Mouse (Mus musculus) ovary, adult 18-20 months (tissue): ENCODE data around the gene Lrguk.
A peak's percentile ranks its signal among the peaks of the same experiment; 100 is the strongest.

Experiments used
- DNase-seq: peaks from one replicate; pipeline ENCODE4 v3.0.0; 2022; ENCODE audit warnings: low spot score, mixed read lengths

Gene Lrguk

GRCm38 (mm10) chr6:34066790-34067189 is 37.5 kb downstream of the Lrguk start:
- no peak for DNase-seq

- DNase-seq, result no peak
Observed at GRCm38 (mm10) chr6:34067271-34067670, 38.0 kb downstream of the Lrguk start.

GRCm38 (mm10) chr6:34071936-34072335 is 42.7 kb downstream of the Lrguk start:
- no peak for DNase-seq

DNA sequence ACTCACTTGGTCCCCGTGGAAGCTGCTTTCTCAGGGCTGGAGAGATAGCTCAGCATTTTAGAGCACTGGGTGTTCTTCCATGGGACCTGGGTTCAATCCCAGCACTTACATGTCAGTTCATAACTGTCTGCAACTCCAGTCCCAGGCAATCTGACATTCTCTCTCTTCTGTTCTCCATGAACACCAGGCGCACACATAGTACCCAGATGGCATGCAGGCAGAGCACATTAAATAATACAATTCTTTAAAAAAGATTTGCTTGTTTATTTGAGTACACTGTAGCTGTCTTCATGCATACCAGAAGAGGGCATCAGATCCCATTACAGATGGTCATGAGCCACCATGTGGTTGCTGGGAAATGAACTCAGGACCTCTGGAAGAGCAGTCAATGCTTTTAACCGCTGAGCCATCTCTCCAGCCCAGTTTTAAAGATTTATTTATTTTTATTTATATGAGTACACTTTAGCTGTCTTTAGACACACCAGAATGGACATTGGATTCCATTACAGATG is 44.7 kb downstream of the Lrguk start:
- no peak for DNase-seq

GRCm38 (mm10) chr6:34075520-34075919 is 46.3 kb downstream of the Lrguk start:
- no peak for DNase-seq

- DNase-seq, result no peak
Observed at GRCm38 (mm10) chr6:34083471-34083870, 54.2 kb downstream of the Lrguk start.

DNA sequence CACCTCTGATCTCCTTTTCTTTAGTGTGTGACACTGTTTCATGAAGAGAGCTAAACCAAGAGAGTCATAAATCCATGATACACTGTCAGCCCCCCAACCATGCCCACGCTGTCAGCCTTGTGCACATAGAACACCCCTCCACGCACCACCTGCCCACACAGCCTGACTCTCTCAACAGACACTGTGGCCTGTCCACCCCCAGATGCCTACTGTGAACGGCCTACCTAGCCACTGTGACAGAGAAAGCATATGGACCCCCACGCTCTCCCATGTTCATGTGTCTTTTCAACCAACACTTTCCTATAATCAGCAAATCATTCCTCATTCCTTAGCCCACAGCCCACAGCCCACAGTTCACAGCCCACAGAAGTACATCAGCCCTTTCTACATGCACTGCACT is 58.5 kb downstream of the Lrguk start:
- no peak for DNase-seq

GRCm38 (mm10) chr6:34088986-34089385 is 59.7 kb downstream of the Lrguk start:
- no peak for DNase-seq

- DNase-seq, result no peak
Observed at GRCm38 (mm10) chr6:34091537-34091936, 62.3 kb downstream of the Lrguk start.

GRCm38 (mm10) chr6:34096274-34096673 is 67.0 kb downstream of the Lrguk start:
- DNase-seq, result no peak

- no peak for DNase-seq
Observed at GRCm38 (mm10) chr6:34096905-34097304, 67.7 kb downstream of the Lrguk start.

GRCm38 (mm10) chr6:34099725-34100124 is 70.5 kb downstream of the Lrguk start:
- DNase-seq, result no peak

- DNase-seq, result peak; percentile 26
Observed at GRCm38 (mm10) chr6:34101531-34102396, 72.5 kb downstream of the Lrguk start.

GRCm38 (mm10) chr6:34103251-34103920 is 74.1 kb downstream of the Lrguk start:
- no peak for DNase-seq

GRCm38 (mm10) chr6:34110571-34110970 is 81.3 kb downstream of the Lrguk start:
- no peak for DNase-seq

DNA sequence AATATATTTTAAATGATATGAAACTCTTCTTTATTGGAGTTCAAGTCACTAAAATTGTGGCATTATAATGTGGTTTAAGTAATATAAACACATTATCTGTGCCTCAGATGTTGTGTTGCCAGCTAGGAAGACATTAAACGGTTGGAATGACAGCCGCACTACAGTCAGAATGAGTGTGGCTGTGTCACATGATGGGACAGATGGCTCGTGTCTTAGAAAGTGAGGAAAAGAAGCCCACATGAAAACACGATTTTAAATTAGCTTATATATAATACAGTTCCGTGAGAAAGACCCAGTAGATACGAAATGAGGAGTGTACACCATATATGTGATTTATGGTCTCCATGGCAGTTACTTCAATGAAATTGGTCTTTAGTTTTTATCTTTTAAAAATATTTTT is 82.2 kb downstream of the Lrguk start:
- no peak for DNase-seq

GRCm38 (mm10) chr6:34116838-34117478 is 87.7 kb downstream of the Lrguk start:
- no peak for DNase-seq

DNA sequence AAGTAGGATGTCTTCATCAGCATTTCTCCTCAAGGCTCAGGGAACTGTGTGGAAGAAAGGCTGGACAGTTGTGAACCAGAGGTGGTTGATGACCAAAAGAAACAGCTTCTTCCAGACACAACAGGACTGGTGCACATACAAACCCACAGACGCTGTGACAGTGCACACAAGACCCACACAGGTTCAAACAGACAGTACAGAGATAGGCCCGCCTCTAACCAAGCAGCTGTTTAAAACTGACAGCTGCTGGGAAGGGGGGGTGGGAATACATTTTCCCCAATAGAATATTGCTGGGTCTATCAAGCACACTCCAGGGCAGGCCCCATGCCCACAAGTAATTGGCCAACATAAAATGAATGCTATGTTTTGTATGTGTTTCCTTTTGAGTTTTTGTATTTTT is 95.2 kb downstream of the Lrguk start:
- no peak for DNase-seq

- DNase-seq, result no peak
Observed at GRCm38 (mm10) chr6:34129261-34129660, 100.0 kb downstream of the Lrguk start.

- DNase-seq, result no peak
Observed at GRCm38 (mm10) chr6:34132391-34132790, 103.1 kb downstream of the Lrguk start.

DNA sequence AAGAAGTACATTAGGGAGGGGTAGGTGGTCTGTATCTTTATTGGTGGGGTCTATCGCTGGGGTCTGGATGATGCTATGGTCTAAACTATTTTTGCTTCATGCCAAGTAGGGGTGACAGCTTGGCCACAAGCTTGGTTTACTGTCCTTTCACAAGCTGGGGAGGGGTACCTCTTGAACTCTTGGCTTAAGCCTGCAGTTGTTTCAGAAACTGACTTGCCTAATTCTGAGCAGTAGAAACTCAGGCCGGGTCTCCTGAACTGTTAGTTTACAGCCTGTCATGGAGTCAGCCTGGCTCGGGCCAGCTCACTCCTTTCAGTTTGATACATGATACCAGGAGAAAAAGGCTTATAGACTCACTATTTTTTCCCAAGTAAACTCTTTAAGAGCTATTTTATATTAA is 109.1 kb downstream of the Lrguk start:
- DNase-seq, result no peak

DNA sequence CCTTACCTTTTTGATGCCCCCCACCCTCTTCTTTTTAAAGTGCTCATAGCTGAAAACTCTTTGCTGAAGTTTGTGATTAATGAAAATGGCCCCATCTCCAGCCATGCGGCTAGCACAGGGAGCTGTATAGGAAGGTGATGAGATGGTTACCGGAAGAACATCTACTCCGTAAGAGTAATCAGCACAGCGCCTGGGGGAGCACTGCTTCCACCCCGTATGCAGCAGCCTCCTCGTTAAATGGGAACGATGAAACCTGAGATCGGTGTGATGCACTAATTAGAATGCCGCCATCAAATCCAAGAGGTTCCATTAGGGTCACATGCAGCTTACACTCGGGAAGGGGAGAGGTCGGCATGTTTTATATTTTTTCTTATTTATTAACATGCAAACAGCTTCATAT is 113.7 kb downstream of the Lrguk start:
- DNase-seq, result no peak

GRCm38 (mm10) chr6:34146042-34146441 is 116.8 kb downstream of the Lrguk start:
- no peak for DNase-seq
